Mouse (Mus musculus): ENCODE measurements around the gene Gm42791.

- no peak for TF ChIP-seq CTCF (conservative IDR thresholded peaks at IDR 0.05; ENCODE audit: insufficient read depth, insufficient read length, low read depth, low read length)
- TF ChIP-seq POLR2A (IDR thresholded peaks at IDR 0.05; ENCODE audit: low read depth, low read length) = no peak
Measured at GRCm38 (mm10) chr5:148968958-148969576, 25.9 kb downstream of the Gm42791 start.
